Mouse (Mus musculus) neural tube, embryonic 12.5 days (tissue): ENCODE measurements around the gene Mpped2. TPM values are rescaled to one million over a fixed set of nuclear protein-coding genes. Genes with fewer than 3 reads are reported as not detected.

Experiments
- ATAC-seq: fragments of 200-750 bp; cut with Nextera tagmentation; 2 replicates; pipeline ENCODE4 v1.8.0; 2017; ENCODE audit warnings: low read depth, mild to moderate bottlenecking, moderate TSS enrichment, moderate library complexity; ENCODE audit not compliant: low FRiP score
- H3K27ac ChIP-seq: fragments of 300-500 bp; sonication (generic); 2 replicates; pipeline ENCODE4 v1.5.1; 2016
- H3K27me3 ChIP-seq: fragments of 300-500 bp; sonication (generic); replicated peaks from 2 replicates; pipeline ENCODE4 v1.6.1; 2016; ENCODE audit warnings: mild to moderate bottlenecking
- H3K36me3 ChIP-seq: fragments of 300-500 bp; sonication (generic); 2 replicates; pipeline ENCODE4 v1.6.1; 2016; ENCODE audit warnings: mild to moderate bottlenecking
- H3K4me1 ChIP-seq: fragments of 300-500 bp; sonication (generic); 2 replicates; pipeline ENCODE4 v1.6.1; 2016
- H3K4me2 ChIP-seq: fragments of 300-500 bp; sonication (generic); replicated peaks from 2 replicates; pipeline ENCODE4 v1.6.1; 2016; ENCODE audit warnings: mild to moderate bottlenecking
- H3K4me3 ChIP-seq: fragments of 300-500 bp; sonication (generic); 2 replicates; pipeline ENCODE4 v1.5.1; 2016
- H3K9ac ChIP-seq: fragments of 300-500 bp; sonication (generic); 2 replicates; pipeline ENCODE4 v1.6.1; 2016; ENCODE audit warnings: mild to moderate bottlenecking
- H3K9me3 ChIP-seq: fragments of 300-500 bp; sonication (generic); 2 replicates; pipeline ENCODE4 v1.6.1; 2016; ENCODE audit warnings: mild to moderate bottlenecking
- WGBS: fragments of 180-500 bp; shearing (Covaris S2); methylation state at CpG from one replicate; pipeline ENCODE4 v1.1.7; 2016; 5-methylcytosine and 5-hydroxymethylcytosine counted together
- polyA plus RNA-seq: library from polyadenylated mRNA; unstranded; fragments of >200 nt; fragmentation: Nextera tagmentation; extraction: Ambion mirVana; gene quantifications from 2 replicates; pipeline ENCODE4 v1.2.1, GENCODE M21; 2016

Mpped2 gene
- polyA plus RNA-seq, 1 experiment from 2014 or later, result 147 TPM

DNA sequence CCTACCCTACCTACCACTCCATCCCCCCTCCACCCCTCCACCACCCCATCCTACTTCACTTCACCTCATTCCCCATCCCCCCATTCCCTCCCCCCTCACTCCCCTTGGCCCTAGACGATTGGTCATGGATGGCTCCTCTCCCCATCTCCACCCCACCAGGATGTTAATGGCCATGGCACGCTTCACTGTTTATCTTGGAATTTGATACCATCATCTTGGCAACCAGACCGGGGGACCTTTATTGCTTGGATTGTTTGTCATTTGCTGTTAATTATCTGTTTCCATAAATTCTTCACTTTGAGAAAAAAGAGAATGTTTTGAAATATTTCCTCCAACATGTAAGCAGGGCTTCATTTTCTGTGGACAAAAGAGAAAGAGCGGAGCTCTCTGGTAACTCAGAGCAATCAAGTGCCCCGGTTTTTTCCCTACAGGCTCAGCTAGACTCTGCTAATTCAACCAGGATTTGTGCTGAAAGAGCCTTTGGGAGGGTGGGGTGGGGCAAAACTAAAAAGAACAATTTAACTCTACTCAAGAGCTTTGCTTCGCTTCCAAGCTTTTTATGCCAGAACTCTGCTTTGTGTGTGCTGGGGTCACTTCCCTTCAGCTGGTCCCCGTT is 17.9 kb downstream of the Mpped2 start:
- H3K36me3 ChIP-seq, result peaks cover 2% of the 10 kb centered on the region; the same call in 1 of the 2 replicates
- no peak overlapping the region for H3K4me2 ChIP-seq
- peaks cover 30% of the 10 kb centered on the region for H3K4me1 ChIP-seq
- H3K4me3 ChIP-seq, result no peak overlapping the region
- H3K27me3 ChIP-seq, result no peaks in the 10 kb centered on the region
- peak; percentile 39; the same call in 1 of the 2 replicates for ATAC-seq
- H3K27ac ChIP-seq, result no peak overlapping the region
- H3K9me3 ChIP-seq, result no peaks in the 10 kb centered on the region
- no peak overlapping the region for H3K9ac ChIP-seq
- WGBS, result 20% methylated on average over 7 of the region's 7 CpGs

DNA sequence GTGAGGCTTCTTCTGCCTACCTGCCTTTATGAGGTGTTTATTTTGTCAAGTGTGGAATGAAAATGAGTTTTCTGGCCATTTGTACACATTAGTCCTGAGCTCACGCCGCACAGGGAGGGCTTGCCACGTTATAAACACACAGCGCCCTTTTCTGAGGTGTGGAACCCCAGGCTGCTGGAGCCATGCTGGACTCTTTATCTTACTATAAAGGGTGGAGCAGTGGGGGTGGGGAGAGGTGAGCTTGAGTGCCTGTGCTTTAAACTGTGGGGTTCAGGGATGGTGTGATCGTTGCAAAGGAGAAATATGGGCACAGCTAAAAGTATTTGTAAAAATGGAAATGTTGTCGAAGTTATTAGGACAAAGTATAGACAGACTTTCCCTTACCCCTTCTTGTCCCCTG is 18.4 kb downstream of the Mpped2 start:
- H3K27me3 ChIP-seq, result no peaks in the 10 kb centered on the region
- ATAC-seq, result no peak
- peaks cover 31% of the 10 kb centered on the region for H3K4me1 ChIP-seq
- H3K9me3 ChIP-seq, result no peaks in the 10 kb centered on the region
- H3K36me3 ChIP-seq, result peaks cover 2% of the 10 kb centered on the region; the same call in 1 of the 2 replicates
- WGBS, result 45% methylated on average over 6 of the region's 6 CpGs
- no peak overlapping the region for H3K4me2 ChIP-seq
- H3K4me3 ChIP-seq, result no peak overlapping the region
- no peak overlapping the region for H3K27ac ChIP-seq
- H3K9ac ChIP-seq, result no peak overlapping the region

DNA sequence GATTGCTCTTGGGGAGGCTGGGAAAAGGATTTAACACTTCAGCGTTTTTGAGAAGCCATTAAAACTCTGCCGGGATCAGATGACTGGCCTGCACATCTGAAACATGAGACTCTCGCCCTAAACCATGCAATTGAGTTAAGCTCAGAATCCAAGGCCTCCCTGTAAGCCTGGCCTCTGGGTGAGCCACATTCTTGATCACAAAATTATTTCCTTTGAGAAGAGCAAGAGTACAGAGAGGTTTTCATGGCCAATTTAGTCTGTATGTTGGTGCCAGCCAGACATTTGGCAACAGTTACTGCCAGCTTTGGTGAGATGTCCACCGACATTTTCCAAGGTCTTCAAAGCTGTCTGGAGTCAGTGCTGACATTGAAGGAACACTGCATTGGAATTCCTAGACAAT is 20.1 kb downstream of the Mpped2 start:
- Histone ChIP-seq H3K9me3 (no peaks in the 10 kb centered on the region), H3K27ac (no peak overlapping the region), H3K4me1 (peaks cover 32% of the 10 kb centered on the region), H3K9ac (no peak overlapping the region), H3K4me3 (no peak overlapping the region), H3K4me2 (no peak overlapping the region), H3K36me3 (peaks cover 2% of the 10 kb centered on the region; the same call in 1 of the 2 replicates), H3K27me3 (no peaks in the 10 kb centered on the region)
- WGBS, result 30% methylated on average over 4 of the region's 4 CpGs
- no peak for ATAC-seq

DNA sequence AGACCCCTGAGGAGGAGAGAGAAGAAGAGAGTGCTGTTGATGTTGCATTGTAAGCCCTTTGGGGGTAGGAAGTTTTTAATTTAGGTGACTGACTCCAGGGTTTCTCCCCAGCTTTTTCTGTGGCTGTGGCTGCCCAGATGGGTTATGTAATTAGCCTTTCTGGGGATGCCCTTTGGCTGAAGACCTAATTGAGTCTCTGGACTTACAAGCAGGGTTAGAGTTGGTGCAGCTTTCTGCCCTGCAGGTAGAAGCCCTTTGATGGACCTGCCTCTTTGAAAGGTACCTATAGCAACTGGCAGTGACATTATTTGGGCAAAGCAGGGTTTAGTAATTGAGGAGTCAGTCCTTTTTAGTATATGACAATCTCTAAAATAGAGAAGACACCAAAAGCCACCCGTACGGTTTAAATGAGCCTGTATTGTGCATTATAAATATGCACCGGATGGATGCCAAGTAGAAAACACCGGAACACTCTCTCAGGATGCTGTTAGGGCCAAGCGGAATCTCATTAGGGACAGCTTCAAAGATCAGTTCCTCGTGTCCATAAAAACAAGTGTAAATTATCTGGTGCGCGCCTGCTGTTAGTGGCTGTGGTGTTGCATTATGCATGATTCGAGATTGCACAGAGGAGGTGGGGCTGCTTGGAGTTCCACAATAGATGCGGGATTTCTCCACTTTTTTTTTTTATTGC is 22.8 kb downstream of the Mpped2 start:
- Histone ChIP-seq H3K9ac (no peak overlapping the region), H3K27ac (no peak overlapping the region), H3K36me3 (no peaks in the 10 kb centered on the region), H3K4me1 (peaks cover 43% of the 10 kb centered on the region), H3K4me2 (peak overlapping the region; percentile 32), H3K9me3 (no peaks in the 10 kb centered on the region), H3K27me3 (no peaks in the 10 kb centered on the region), H3K4me3 (no peak overlapping the region)
- WGBS, result 27% methylated on average over 10 of the region's 10 CpGs
- ATAC-seq, result peak; percentile 83

DNA sequence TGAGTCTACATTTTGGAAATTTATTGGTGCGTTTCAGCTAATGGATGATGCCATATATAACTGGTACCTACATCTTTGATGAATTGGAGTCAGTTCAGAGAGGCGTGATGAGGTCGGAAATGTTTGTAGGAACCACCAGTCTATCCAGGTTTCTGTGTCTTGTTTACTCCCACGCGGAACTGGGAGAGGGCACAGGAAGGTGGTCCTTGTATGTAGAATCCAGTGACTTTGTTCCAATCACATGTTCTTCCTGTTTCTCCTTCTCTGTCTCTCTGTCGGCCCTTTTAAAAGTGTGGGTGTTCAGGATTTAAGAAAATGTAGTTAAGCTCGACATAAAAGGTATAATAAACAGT is 23.3 kb downstream of the Mpped2 start:
- H3K4me2 ChIP-seq, result 0 out of 2 replicates have a peak overlapping the region, but pooled peaks have one; percentile 32
- peak; percentile 17; the same call in 1 of the 2 replicates for ATAC-seq
- no peaks in the 10 kb centered on the region for H3K9me3 ChIP-seq
- no peak overlapping the region for H3K27ac ChIP-seq
- no peak overlapping the region for H3K9ac ChIP-seq
- H3K4me3 ChIP-seq, result no peak overlapping the region
- H3K27me3 ChIP-seq, result no peaks in the 10 kb centered on the region
- H3K36me3 ChIP-seq, result no peaks in the 10 kb centered on the region
- H3K4me1 ChIP-seq, result peaks cover 42% of the 10 kb centered on the region
- WGBS, result 46% methylated on average over 7 of the region's 7 CpGs

DNA sequence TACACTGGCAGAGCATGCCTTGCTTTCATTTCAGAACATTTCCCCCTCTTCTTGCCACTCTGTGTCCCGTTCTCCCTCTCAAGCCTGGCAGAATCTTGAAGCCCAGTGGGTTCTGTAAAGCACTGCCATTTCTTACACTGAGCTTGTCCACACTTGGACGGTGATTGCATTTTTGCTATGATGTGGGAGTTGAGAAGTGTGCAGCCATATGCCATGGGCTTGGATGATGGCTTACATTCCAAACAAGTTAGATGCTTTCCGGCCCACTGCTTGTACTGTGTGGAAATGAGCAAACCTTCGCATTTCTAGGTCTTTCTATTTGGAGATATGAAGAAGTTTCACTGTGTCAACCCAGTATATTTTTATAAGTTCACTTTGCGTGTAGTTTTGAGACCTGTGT is 25.8 kb downstream of the Mpped2 start:
- no peak for ATAC-seq
- Histone ChIP-seq H3K4me3 (no peak overlapping the region), H3K4me1 (peaks cover 42% of the 10 kb centered on the region), H3K9ac (no peak overlapping the region), H3K4me2 (no peak overlapping the region), H3K27me3 (no peaks in the 10 kb centered on the region), H3K27ac (no peak overlapping the region), H3K9me3 (no peaks in the 10 kb centered on the region), H3K36me3 (no peaks in the 10 kb centered on the region; the same call in 1 of the 2 replicates)
- WGBS, result 91% methylated on average over 5 of the region's 5 CpGs

DNA sequence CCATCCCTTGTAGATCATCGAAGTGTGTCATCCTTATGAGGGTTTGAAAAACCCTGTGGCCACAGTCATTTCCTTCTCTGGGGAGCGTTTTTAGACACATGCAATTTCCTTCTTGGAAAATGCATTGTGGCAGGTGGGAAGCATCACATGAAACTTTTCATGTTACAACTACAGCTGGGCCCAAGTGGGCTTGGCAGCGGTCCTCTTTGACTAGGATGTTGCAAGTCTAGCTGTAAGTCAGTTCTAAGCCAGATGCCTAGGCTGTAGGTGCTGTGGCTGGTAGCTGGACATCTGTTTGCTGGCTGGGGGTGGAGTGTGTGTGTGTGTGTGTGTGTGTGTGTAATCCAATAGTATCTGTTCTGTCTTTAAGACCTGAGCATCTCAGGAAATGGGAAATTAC is 26.4 kb downstream of the Mpped2 start:
- Histone ChIP-seq H3K4me1 (peaks cover 42% of the 10 kb centered on the region), H3K4me2 (no peak overlapping the region), H3K4me3 (no peak overlapping the region), H3K27me3 (no peaks in the 10 kb centered on the region), H3K9ac (no peak overlapping the region), H3K9me3 (no peaks in the 10 kb centered on the region), H3K27ac (no peak overlapping the region), H3K36me3 (no peaks in the 10 kb centered on the region; the same call in 1 of the 2 replicates)
- ATAC-seq, result no peak
- 95% methylated on average over 3 of the region's 3 CpGs for WGBS

DNA sequence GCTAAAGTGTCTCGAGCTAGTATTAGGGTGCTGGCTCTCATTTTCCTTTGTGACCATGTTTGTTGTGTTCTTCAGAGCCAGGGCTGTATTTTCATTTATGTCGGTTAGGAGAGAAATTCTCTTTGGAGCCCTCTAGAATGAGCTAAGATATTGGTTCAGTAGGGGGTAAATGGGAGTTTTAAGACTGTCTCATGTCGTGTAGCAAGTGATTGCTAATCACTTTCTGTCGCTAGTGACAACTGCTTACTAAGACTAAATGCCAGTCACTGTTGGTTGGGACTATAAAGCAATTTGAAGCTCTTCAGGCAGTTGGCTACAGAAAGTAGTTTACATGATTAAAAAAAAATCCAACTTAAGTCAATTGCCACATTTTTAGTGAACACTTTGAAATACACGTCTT is 27.6 kb downstream of the Mpped2 start:
- Histone ChIP-seq H3K4me1 (peaks cover 36% of the 10 kb centered on the region), H3K9ac (no peak overlapping the region), H3K27me3 (no peaks in the 10 kb centered on the region), H3K9me3 (no peaks in the 10 kb centered on the region), H3K36me3 (peaks cover 7% of the 10 kb centered on the region), H3K27ac (no peak overlapping the region; the same call in 1 of the 2 replicates), H3K4me3 (no peak overlapping the region), H3K4me2 (no peak overlapping the region)
- 17% methylated on average over 5 of the region's 5 CpGs for WGBS
- ATAC-seq, result no peak

DNA sequence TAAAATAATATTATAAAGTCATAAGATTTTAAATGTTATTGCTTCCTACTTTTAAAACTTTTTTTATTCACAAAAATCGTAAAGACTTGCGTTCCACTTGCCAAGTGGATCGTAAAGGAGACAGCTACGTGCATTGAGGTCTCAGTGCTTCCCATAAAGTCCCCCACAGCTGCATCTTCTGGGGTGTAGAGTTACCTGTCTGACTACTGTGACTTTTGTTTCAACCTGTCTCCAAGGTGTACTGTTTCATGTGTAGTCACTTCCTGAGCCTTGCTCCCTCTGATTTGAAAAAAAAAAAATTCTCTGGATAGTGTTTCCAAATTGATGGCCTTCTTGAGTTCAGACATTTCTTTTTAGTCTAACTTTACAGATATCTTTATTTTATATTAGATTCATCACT is 29.0 kb downstream of the Mpped2 start:
- Histone ChIP-seq H3K9me3 (no peaks in the 10 kb centered on the region), H3K27me3 (no peaks in the 10 kb centered on the region), H3K9ac (no peak overlapping the region), H3K27ac (no peak overlapping the region), H3K4me2 (no peak overlapping the region), H3K4me3 (no peak overlapping the region), H3K4me1 (peaks cover 27% of the 10 kb centered on the region), H3K36me3 (peaks cover 13% of the 10 kb centered on the region)
- no peak for ATAC-seq
- 64% methylated on average over 4 of the region's 4 CpGs for WGBS

DNA sequence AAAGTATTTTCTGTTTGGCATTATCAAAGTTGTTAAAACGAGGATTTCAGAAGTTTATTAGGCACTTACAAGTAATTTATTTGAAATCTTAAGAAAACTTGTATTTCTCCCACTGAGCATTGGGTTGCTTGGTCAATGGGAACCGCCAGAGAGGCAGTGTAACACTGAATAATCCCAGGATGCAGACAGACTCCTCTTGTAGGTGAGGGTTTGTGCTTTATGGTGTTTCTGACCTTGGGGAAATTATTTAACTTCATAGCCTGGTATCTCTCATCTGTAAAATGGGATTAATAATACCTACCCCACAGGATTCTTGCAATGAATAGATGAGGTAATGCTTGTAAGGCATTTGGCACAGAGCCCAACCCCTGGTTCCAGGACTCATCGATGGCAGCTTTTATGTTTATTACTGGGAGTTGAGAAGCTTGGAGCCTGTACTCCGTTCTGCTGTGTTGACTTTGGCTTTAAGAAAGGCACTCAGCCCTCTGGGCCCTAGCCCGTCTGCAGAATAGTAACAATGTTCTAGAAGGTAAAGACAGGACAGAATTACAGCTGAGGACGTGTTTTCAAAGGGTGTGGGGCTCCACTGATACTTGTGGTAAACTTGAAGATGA is 37.0 kb downstream of the Mpped2 start:
- Histone ChIP-seq H3K4me3 (no peak overlapping the region), H3K9me3 (no peaks in the 10 kb centered on the region), H3K27me3 (no peaks in the 10 kb centered on the region), H3K4me1 (peaks cover 30% of the 10 kb centered on the region), H3K4me2 (no peak overlapping the region), H3K27ac (no peak overlapping the region), H3K36me3 (peaks cover 12% of the 10 kb centered on the region), H3K9ac (no peak overlapping the region)
- 45% methylated on average over 6 of the region's 6 CpGs for WGBS
- ATAC-seq, result peak; percentile 12; the same call in 1 of the 2 replicates

DNA sequence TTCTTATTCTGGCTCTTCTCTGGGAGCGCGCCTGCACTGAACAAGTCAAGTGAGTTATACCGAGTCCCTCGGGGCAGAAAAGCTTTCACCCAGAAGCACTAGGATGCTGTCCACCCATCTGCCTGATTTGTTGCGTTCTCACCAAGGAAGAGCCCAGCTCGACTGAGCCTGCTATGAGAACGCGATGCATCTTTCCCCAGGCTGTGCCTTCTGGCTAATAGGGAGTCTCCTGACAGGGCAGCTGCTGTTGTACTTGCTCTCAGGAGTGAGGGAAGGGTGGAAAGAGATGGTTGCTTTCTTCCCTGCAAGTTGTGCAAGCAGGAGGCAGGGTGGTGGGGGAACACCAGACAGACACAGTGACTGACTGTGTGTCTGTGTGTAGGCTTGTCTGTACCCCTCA is 37.5 kb downstream of the Mpped2 start:
- 65% methylated on average over 8 of the region's 8 CpGs for WGBS
- Histone ChIP-seq H3K27me3 (no peaks in the 10 kb centered on the region), H3K36me3 (peaks cover 7% of the 10 kb centered on the region; the same call in 1 of the 2 replicates), H3K4me2 (no peak overlapping the region), H3K9ac (no peak overlapping the region), H3K4me3 (no peak overlapping the region), H3K4me1 (peaks cover 35% of the 10 kb centered on the region), H3K27ac (no peak overlapping the region), H3K9me3 (no peaks in the 10 kb centered on the region)
- ATAC-seq, result peak; percentile 48

DNA sequence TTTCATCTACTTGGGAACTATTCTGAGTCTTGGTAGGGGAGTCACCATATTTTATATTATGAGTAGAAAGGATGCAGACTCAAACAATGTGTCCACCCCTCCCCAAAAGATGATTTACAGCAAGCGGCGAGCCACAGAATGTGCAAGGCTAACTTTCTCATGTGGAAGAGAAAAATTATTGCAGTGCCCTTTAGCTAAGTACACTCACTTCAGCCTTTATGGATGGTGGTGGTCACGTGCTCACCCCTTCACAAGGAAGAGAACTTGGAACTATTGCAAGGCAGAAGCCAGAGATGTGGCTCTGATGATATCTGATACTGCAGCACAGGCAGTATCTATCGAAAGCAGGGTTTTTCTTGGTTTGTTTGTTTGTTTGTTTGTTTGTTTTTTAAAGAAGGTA is 38.4 kb downstream of the Mpped2 start:
- Histone ChIP-seq H3K27me3 (no peaks in the 10 kb centered on the region), H3K4me3 (no peak overlapping the region)

More for the DNA sequence above, 38.4 kb downstream of the Mpped2 start:
- ATAC-seq, result no peak
- Histone ChIP-seq H3K9ac (no peak overlapping the region), H3K4me1 (peaks cover 42% of the 10 kb centered on the region), H3K9me3 (no peaks in the 10 kb centered on the region), H3K36me3 (peaks cover 3% of the 10 kb centered on the region; the same call in 1 of the 2 replicates), H3K4me2 (no peak overlapping the region), H3K27ac (no peak overlapping the region)
- 83% methylated on average over 4 of the region's 4 CpGs for WGBS
